Mouse (Mus musculus): Measurements from ENCODE around the gene Lmntd1. TPM values are rescaled to one million over a fixed set of nuclear protein-coding genes. Genes with fewer than 3 reads are reported as not detected.
A peak's percentile ranks its signal among the peaks of the same experiment; 100 is the strongest.

Gene Lmntd1
- polyA plus RNA-seq, 1 experiment, result 0.04 TPM

DNA sequence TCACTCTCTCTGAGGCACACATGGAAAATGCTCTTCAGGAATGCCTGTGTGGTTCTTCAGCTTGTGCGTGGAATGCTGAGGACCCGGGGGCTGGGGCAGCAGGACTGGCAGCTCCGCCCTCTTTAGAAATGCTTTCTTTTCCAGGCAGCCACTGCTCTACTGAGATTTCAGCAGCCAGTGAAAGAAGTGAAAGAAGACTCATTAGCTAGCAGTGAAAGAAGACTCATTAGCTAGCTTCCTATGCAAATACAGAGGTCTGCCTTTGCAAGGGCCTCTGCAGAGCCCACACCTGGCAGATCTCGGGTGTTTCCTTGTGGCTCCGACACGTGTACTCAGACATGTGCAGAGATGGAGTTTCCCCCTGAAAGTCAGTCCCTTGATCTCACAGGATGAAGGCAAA is 234.9 kb downstream of the Lmntd1 start:
- 14% methylated on average over 6 of the region's 6 CpGs for WGBS
- TF ChIP-seq POLR2A (IDR thresholded peaks at IDR 0.05; ENCODE audit: low read depth, low read length), result no peak
- TF ChIP-seq CTCF (IDR thresholded peaks at IDR 0.05; ENCODE audit: extremely low read depth, insufficient read depth, insufficient read length, insufficient replicate concordance), result no peak
- DNase-seq (ENCODE audit: low read depth in 1 of 2, low spot score in 2 of 2), result peak; percentile 35 to 43
- Histone ChIP-seq H3K4me3 (ENCODE audit: extremely low read depth, insufficient read depth, insufficient read length) (peak overlapping the region; percentile 24; the same call in 1 of the 2 replicates), H3K4me1 (ENCODE audit: control insufficient read depth, insufficient read depth, insufficient read length) (peaks cover 8% of the 10 kb centered on the region; the same call in 1 of the 2 replicates), H3K27ac (ENCODE audit: insufficient read depth, low read length) (peak overlapping the region; percentile 57), H3K27me3 (ENCODE audit: control insufficient read depth, insufficient read depth, low read length) (no peaks in the 10 kb centered on the region; the same call in 1 of the 2 replicates), H3K36me3 (ENCODE audit: control insufficient read depth, insufficient read depth, low read length) (no peaks in the 10 kb centered on the region)

DNA sequence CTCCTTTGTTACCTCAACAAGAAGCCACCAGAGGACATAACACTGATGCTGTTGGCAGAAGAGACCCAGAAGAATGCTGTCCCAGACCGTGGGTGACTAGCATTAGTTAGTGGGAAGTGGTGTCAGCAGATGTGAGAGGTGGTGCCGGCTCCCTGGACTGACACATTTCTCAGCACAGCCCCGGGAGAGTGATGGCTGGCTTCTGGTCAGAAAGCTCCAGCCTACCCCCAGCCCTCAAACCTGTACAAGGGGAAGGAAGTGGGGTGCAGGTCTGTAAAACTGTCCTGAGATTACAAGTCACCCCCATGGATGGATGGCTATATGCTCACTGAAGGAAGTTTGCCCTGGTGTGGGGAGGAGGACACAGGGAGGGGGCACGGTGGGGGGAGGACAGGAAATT is 235.4 kb downstream of the Lmntd1 start:
- H3K4me3 ChIP-seq (ENCODE audit: extremely low read depth, insufficient read depth, insufficient read length), result no peak overlapping the region
- DNase-seq (ENCODE audit: low read depth in 1 of 2, low spot score in 2 of 2), result peak in 1 of 2 experiments; percentile 13
- H3K27ac ChIP-seq (ENCODE audit: insufficient read depth, low read length), result no peak overlapping the region
- no peak for TF ChIP-seq CTCF (IDR thresholded peaks at IDR 0.05; ENCODE audit: extremely low read depth, insufficient read depth, insufficient read length, insufficient replicate concordance)
- TF ChIP-seq POLR2A (IDR thresholded peaks at IDR 0.05; ENCODE audit: low read depth, low read length), result no peak
- no peaks in the 10 kb centered on the region for H3K36me3 ChIP-seq (ENCODE audit: control insufficient read depth, insufficient read depth, low read length)
- H3K27me3 ChIP-seq (ENCODE audit: control insufficient read depth, insufficient read depth, low read length), result no peaks in the 10 kb centered on the region; the same call in 1 of the 2 replicates
- H3K4me1 ChIP-seq (ENCODE audit: control insufficient read depth, insufficient read depth, insufficient read length), result peaks cover 13% of the 10 kb centered on the region; the same call in 1 of the 2 replicates
- 5% methylated on average over 4 of the region's 4 CpGs for WGBS

DNA sequence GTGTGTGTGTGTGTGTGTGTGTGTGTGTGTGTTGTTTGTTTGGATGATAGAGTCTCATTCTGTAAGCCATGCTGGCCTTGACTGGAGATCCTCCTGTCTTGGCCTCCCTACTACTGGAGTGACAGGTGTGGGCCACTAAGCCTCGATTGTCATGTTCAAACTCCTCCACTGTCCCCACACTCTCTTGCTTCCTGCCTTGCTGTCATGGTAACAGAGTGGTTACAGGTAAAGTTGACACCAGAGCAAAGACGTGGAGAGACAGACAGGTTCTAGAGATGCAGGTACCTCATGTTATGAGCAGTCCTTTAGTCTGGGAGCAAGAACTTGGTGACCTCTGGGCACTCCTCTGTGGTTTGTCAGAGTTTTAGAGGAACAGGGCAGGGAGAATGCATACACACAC is 239.7 kb downstream of the Lmntd1 start:
- no peak overlapping the region for H3K27ac ChIP-seq (ENCODE audit: insufficient read depth, low read length)
- no peak overlapping the region for H3K4me3 ChIP-seq (ENCODE audit: extremely low read depth, insufficient read depth, insufficient read length)
- TF ChIP-seq CTCF (IDR thresholded peaks at IDR 0.05; ENCODE audit: extremely low read depth, insufficient read depth, insufficient read length, insufficient replicate concordance) (no peak), POLR2A (IDR thresholded peaks at IDR 0.05; ENCODE audit: low read depth, low read length) (no peak)
- no peak for DNase-seq (ENCODE audit: low read depth in 1 of 2, low spot score in 2 of 2)
- 25% methylated on average over 2 of the region's 2 CpGs for WGBS
- no peaks in the 10 kb centered on the region for H3K36me3 ChIP-seq (ENCODE audit: control insufficient read depth, insufficient read depth, low read length)
- peaks cover 13% of the 10 kb centered on the region; the same call in 1 of the 2 replicates for H3K4me1 ChIP-seq (ENCODE audit: control insufficient read depth, insufficient read depth, insufficient read length)
- H3K27me3 ChIP-seq (ENCODE audit: control insufficient read depth, insufficient read depth, low read length), result no peaks in the 10 kb centered on the region; the same call in 1 of the 2 replicates

DNA sequence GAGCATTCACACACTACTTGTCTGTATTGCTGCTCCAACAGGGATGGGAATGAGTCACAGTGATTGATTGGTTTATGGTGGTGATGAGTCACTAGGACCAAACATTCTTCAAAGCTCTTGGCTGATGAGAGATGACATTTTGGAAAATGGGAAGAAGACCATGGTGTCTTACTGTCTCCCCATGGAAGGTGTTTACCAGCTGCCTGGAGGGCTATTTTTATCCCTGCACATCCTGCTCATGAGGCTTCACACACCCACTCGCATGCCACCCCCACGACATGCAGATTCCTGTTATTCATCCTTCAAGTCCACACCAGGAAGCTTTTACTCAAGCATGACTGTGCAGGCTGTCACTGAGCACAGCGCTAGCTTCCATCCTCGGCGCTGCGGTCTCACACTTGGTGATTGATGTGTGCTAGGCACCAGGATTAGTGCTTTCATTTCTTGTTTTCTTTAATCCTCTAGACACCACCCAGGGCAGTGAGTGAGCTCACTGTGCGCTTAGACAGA is 240.4 kb downstream of the Lmntd1 start:
- Histone ChIP-seq H3K27me3 (ENCODE audit: control insufficient read depth, insufficient read depth, low read length) (no peaks in the 10 kb centered on the region), H3K27ac (ENCODE audit: insufficient read depth, low read length) (no peak overlapping the region), H3K4me3 (ENCODE audit: extremely low read depth, insufficient read depth, insufficient read length) (no peak overlapping the region), H3K4me1 (ENCODE audit: control insufficient read depth, insufficient read depth, insufficient read length) (peaks cover 9% of the 10 kb centered on the region; the same call in 1 of the 2 replicates), H3K36me3 (ENCODE audit: control insufficient read depth, insufficient read depth, low read length) (no peaks in the 10 kb centered on the region)
- WGBS, result 5% methylated on average over 7 of the region's 7 CpGs
- TF ChIP-seq POLR2A (IDR thresholded peaks at IDR 0.05; ENCODE audit: low read depth, low read length), result no peak
- no peak for TF ChIP-seq CTCF (IDR thresholded peaks at IDR 0.05; ENCODE audit: extremely low read depth, insufficient read depth, insufficient read length, insufficient replicate concordance)
- peak; percentile 16 to 27 for DNase-seq (ENCODE audit: low read depth in 1 of 2, low spot score in 2 of 2)

DNA sequence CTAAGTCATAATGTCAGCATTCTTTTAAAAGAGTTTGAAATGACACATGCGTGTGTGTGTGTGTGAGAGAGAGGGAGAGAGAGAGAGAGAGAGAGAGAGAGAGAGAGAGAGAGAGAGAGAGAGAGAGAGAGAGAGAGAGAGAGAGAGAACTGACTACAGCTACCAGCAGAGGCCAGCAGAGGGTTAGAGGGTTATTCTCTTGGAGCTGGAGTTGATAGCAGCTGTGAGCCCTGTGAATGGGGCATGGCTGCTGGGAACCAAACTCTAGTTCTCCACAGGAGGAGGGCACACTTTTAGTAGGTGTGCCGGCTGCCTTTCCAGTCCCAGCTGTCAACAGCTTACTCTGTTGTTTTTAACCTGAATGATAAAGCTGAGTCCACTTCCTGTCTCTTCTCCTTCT is 242.1 kb downstream of the Lmntd1 start:
- WGBS, result 34% methylated on average over 2 of the region's 2 CpGs
- Histone ChIP-seq H3K27ac (ENCODE audit: insufficient read depth, low read length) (no peak overlapping the region), H3K27me3 (ENCODE audit: control insufficient read depth, insufficient read depth, low read length) (no peaks in the 10 kb centered on the region), H3K36me3 (ENCODE audit: control insufficient read depth, insufficient read depth, low read length) (no peaks in the 10 kb centered on the region), H3K4me1 (ENCODE audit: control insufficient read depth, insufficient read depth, insufficient read length) (peaks cover 9% of the 10 kb centered on the region; the same call in 1 of the 2 replicates), H3K4me3 (ENCODE audit: extremely low read depth, insufficient read depth, insufficient read length) (no peak overlapping the region)
- DNase-seq (ENCODE audit: low read depth in 1 of 2, low spot score in 2 of 2), result no peak
- no peak for TF ChIP-seq POLR2A (IDR thresholded peaks at IDR 0.05; ENCODE audit: low read depth, low read length)
- no peak for TF ChIP-seq CTCF (IDR thresholded peaks at IDR 0.05; ENCODE audit: extremely low read depth, insufficient read depth, insufficient read length, insufficient replicate concordance)

DNA sequence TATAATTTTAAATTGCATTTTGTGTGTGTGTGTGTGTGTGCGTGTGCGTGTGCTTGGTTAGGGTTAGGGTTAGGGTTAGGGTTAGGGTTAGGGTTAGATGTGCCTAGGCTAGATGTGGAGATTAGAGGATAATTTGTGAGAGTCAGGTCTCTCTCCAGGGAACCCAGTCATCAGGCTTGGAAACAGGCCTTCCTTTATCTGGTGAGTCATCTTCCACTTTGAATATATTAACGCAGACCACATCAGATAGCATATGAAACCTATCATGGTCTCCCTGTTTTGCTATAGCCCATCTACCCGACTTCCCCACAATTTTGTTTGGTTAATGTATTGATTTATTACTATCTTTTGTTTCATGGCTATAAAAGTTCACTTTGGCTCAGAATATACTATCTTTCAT is 242.5 kb downstream of the Lmntd1 start:
- TF ChIP-seq CTCF (IDR thresholded peaks at IDR 0.05; ENCODE audit: extremely low read depth, insufficient read depth, insufficient read length, insufficient replicate concordance) (no peak), POLR2A (IDR thresholded peaks at IDR 0.05; ENCODE audit: low read depth, low read length) (no peak)
- WGBS, result 77% methylated on average over 4 of the region's 4 CpGs
- DNase-seq (ENCODE audit: low read depth in 1 of 2, low spot score in 2 of 2), result no peak
- H3K4me1 ChIP-seq (ENCODE audit: control insufficient read depth, insufficient read depth, insufficient read length), result peaks cover 9% of the 10 kb centered on the region; the same call in 1 of the 2 replicates
- H3K27me3 ChIP-seq (ENCODE audit: control insufficient read depth, insufficient read depth, low read length), result no peaks in the 10 kb centered on the region
- H3K4me3 ChIP-seq (ENCODE audit: extremely low read depth, insufficient read depth, insufficient read length), result no peak overlapping the region
- H3K27ac ChIP-seq (ENCODE audit: insufficient read depth, low read length), result no peak overlapping the region
- H3K36me3 ChIP-seq (ENCODE audit: control insufficient read depth, insufficient read depth, low read length), result no peaks in the 10 kb centered on the region

DNA sequence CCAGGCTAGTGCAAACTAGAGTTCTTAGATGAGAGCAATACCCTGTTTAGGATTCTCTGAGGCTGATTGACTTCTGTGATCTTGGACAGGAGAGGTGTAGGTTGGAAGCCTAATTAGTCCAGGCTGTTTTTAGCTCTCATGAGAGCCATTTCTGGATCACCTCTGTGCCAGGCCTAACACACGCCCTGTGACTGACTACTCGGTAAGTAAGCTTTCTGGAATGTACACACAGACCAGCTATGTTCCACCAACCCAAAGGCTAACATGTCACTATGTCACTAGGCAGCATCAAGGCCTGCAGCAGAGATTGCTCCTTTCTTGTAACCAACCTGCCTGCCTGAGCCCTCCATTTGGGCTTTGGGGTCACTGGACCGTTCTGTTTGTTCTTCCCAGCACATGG is 243.8 kb downstream of the Lmntd1 start:
- 97% methylated on average over 3 of the region's 3 CpGs for WGBS
- no peak for DNase-seq (ENCODE audit: low read depth in 1 of 2, low spot score in 2 of 2)
- TF ChIP-seq CTCF (IDR thresholded peaks at IDR 0.05; ENCODE audit: extremely low read depth, insufficient read depth, insufficient read length, insufficient replicate concordance), result no peak
- TF ChIP-seq POLR2A (IDR thresholded peaks at IDR 0.05; ENCODE audit: low read depth, low read length), result no peak
- Histone ChIP-seq H3K27ac (ENCODE audit: insufficient read depth, low read length) (no peak overlapping the region), H3K27me3 (ENCODE audit: control insufficient read depth, insufficient read depth, low read length) (no peaks in the 10 kb centered on the region), H3K36me3 (ENCODE audit: control insufficient read depth, insufficient read depth, low read length) (no peaks in the 10 kb centered on the region), H3K4me3 (ENCODE audit: extremely low read depth, insufficient read depth, insufficient read length) (no peak overlapping the region), H3K4me1 (ENCODE audit: control insufficient read depth, insufficient read depth, insufficient read length) (peaks cover 9% of the 10 kb centered on the region; the same call in 1 of the 2 replicates)
